Mouse (Mus musculus) C3H10T1/2 (cell line): Measurements from ENCODE around the gene Syne4. TPM values are rescaled to one million over a fixed set of nuclear protein-coding genes. Genes with fewer than 3 reads are reported as not detected.

Experiments
- polyA plus RNA-seq, 2 experiments: library from polyadenylated mRNA; unstranded; fragments of >200 nt; fragmentation: generic; extraction: Trizol; gene quantifications; one replicate each; pipeline ENCODE4 v1.2.1; 2012; ENCODE audit warnings: missing spikeins in 2 of 2

Syne4 gene
- 1 to 10 TPM in 1 of 2 experiments, under 1 TPM in 1; 0.21 to 1.4 TPM for polyA plus RNA-seq

GRCm38 (mm10) chr7:30314721-30315155 is at the start of gene Syne4:
Gene Syne4 (plus strand): TSS chr7:30314807.

GRCm38 (mm10) chr7:30279951-30280669 is 34.5 kb upstream of the Syne4 start, which contains the start of the genes Thap8 and Wdr62:
Gene Thap8 (plus strand): TSS chr7:30280094.
Gene Wdr62 (minus strand): TSS chr7:30280419.

GRCm38 (mm10) chr7:30291215-30292131 is 23.1 kb upstream of the Syne4 start, which contains the start of gene Clip3:
Gene Clip3 (plus strand): TSS chr7:30291728.

GRCm38 (mm10) chr7:30308076-30309005 is 6.3 kb upstream of the Syne4 start, which contains the start of gene Alkbh6:
Gene Alkbh6 (plus strand): TSS chr7:30308717.

GRCm38 (mm10) chr7:30321539-30322284 is 7.1 kb downstream of the Syne4 start, which contains the start of gene E130208F15Rik:
Gene E130208F15Rik (plus strand): TSS chr7:30321740.

GRCm38 (mm10) chr7:30323795-30324194 is 9.2 kb downstream of the Syne4 start, which contains the start of gene Sdhaf1:
Gene Sdhaf1 (minus strand): TSS chr7:30323895.

GRCm38 (mm10) chr7:30362652-30363343 is 48.2 kb downstream of the Syne4 start, which contains the start of gene Lrfn3:
Gene Lrfn3 (minus strand): TSS chr7:30362772.

Other genes starting within 250 kb of the Syne4 start
- gene Zfp82, start 241.9 kb upstream of the Syne4 start, polyA plus RNA-seq, result 1 to 10 TPM in 1 of 2 experiments, under 1 TPM in 1; 0.41 to 2.9 TPM
- under 1 TPM; 0.02 to 0.77 TPM for gene Gm26920, start 224.4 kb upstream of the Syne4 start, polyA plus RNA-seq
- 1 to 10 TPM in 1 of 2 experiments, under 1 TPM in 1; 0.22 to 4.5 TPM for gene Zfp566, start 224.3 kb upstream of the Syne4 start, polyA plus RNA-seq
- gene Zfp260, start 220.0 kb upstream of the Syne4 start, polyA plus RNA-seq, result 10 to 100 TPM in 1 of 2 experiments, under 1 TPM in 1; 0.92 to 11.2 TPM
- 1 to 10 TPM in 1 of 2 experiments, under 1 TPM in 1; 0.15 to 2.5 TPM for gene Zfp382, start 192.9 kb upstream of the Syne4 start, polyA plus RNA-seq
- gene Zfp146, start 145.1 kb upstream of the Syne4 start, polyA plus RNA-seq, result 10 to 100 TPM in 1 of 2 experiments, under 1 TPM in 1; 0.48 to 12.2 TPM
- gene Cox7a1, start 130.7 kb upstream of the Syne4 start, polyA plus RNA-seq, result 1 to 10 TPM; 2.7 to 6.7 TPM
- gene Capns1, start 116.0 kb upstream of the Syne4 start, polyA plus RNA-seq, result 100 to 1,000 TPM; 667 to 923 TPM
- 100 to 1,000 TPM; 140 to 190 TPM for gene Polr2i, start 82.9 kb upstream of the Syne4 start, polyA plus RNA-seq
- gene Tbcb, start 82.5 kb upstream of the Syne4 start, polyA plus RNA-seq, result 100 to 1,000 TPM; 159 to 336 TPM
- under 1 TPM in 1 of 2 experiments, not detected in 1; 0.08 TPM for gene Ovol3, start 79.1 kb upstream of the Syne4 start, polyA plus RNA-seq
- under 1 TPM; 0.15 to 0.45 TPM for gene Thap8, start 34.7 kb upstream of the Syne4 start, polyA plus RNA-seq
- gene Wdr62, start 34.4 kb upstream of the Syne4 start, polyA plus RNA-seq, result 10 to 100 TPM; 12.7 to 22.5 TPM
- 100 to 1,000 TPM in 1 of 2 experiments, 10 to 100 TPM in 1; 59.0 to 203 TPM for gene Clip3, start 23.1 kb upstream of the Syne4 start, polyA plus RNA-seq
- 10 to 100 TPM; 28.8 to 45.8 TPM for gene Alkbh6, start 6.1 kb upstream of the Syne4 start, polyA plus RNA-seq
- not detected for gene E130208F15Rik, start 6.9 kb downstream of the Syne4 start, polyA plus RNA-seq
- 10 to 100 TPM; 13.5 to 16.3 TPM for gene Sdhaf1, start 9.1 kb downstream of the Syne4 start, polyA plus RNA-seq
- gene Lrfn3, start 48.0 kb downstream of the Syne4 start, polyA plus RNA-seq, result 1 to 10 TPM; 2.1 to 5.0 TPM
- gene Tyrobp, start 99.0 kb downstream of the Syne4 start, polyA plus RNA-seq, result not detected
- gene Hcst, start 105.0 kb downstream of the Syne4 start, polyA plus RNA-seq, result not detected
- gene Nfkbid, start 106.9 kb downstream of the Syne4 start, polyA plus RNA-seq, result not detected
- under 1 TPM; 0.02 to 0.13 TPM for gene Aplp1, start 130.7 kb downstream of the Syne4 start, polyA plus RNA-seq
- not detected for gene Kirrel2, start 142.9 kb downstream of the Syne4 start, polyA plus RNA-seq
- under 1 TPM; 0.28 TPM for gene Nphs1, start 143.5 kb downstream of the Syne4 start, polyA plus RNA-seq
- gene Prodh2, start 178.8 kb downstream of the Syne4 start, polyA plus RNA-seq, result not detected
- gene Arhgap33, start 220.3 kb downstream of the Syne4 start, polyA plus RNA-seq, result 10 to 100 TPM in 1 of 2 experiments, under 1 TPM in 1; 0.55 to 10.4 TPM
- gene Hspb6, start 237.4 kb downstream of the Syne4 start, polyA plus RNA-seq, result 100 to 1,000 TPM; 101 to 108 TPM
- 10 to 100 TPM in 1 of 2 experiments, 1 to 10 TPM in 1; 2.9 to 18.1 TPM for gene Proser3, start 237.5 kb downstream of the Syne4 start, polyA plus RNA-seq
- gene Lin37, start 245.0 kb downstream of the Syne4 start, polyA plus RNA-seq, result 10 to 100 TPM; 55.0 to 57.3 TPM
- 10 to 100 TPM; 59.0 to 76.2 TPM for gene U2af1l4, start 248.5 kb downstream of the Syne4 start, polyA plus RNA-seq
- gene Gm49396, start 248.5 kb downstream of the Syne4 start, polyA plus RNA-seq, result 1 to 10 TPM in 1 of 2 experiments, under 1 TPM in 1; 0.21 to 1.4 TPM
- gene Psenen, start 248.8 kb downstream of the Syne4 start, polyA plus RNA-seq, result 100 to 1,000 TPM; 203 to 206 TPM